Mouse (Mus musculus): ENCODE measurements at regions not wholly inside any gene's neighbourhood (a gene's known extent, or its start where the extent isn't known, plus 50 kb on each side); places are given as distances from the start of the nearest gene placed in this dataset.

GRCm38 (mm10) chr1:121116626-121117025, 215.8 kb downstream of the Insig2 start:
- no peak overlapping the region for H3K9ac ChIP-seq
- no peak overlapping the region for H3K4me2 ChIP-seq (replicated peaks)
- ATAC-seq (ENCODE audit: insufficient number of reproducible peaks, insufficient read depth, low FRiP score, low TSS enrichment) = no peak
- 0 out of 2 replicates have a peak, but pooled peaks cover 9% of the 10 kb centered on the region for H3K4me1 ChIP-seq
- no peaks in the 10 kb centered on the region for H3K9me3 ChIP-seq
- no peaks in the 10 kb centered on the region for H3K36me3 ChIP-seq
- 72% methylated on average over 5 of the region's 5 CpGs for WGBS
- H3K27ac ChIP-seq = no peak overlapping the region
- no peaks in the 10 kb centered on the region for H3K27me3 ChIP-seq
- no peak overlapping the region for H3K4me3 ChIP-seq

GRCm38 (mm10) chr1:121123436-121123835, 209.0 kb downstream of the Insig2 start:
- no peak overlapping the region for H3K4me3 ChIP-seq
- no peak for ATAC-seq (ENCODE audit: insufficient number of reproducible peaks, insufficient read depth, low FRiP score, low TSS enrichment)
- no peak overlapping the region for H3K9ac ChIP-seq
- H3K36me3 ChIP-seq = no peaks in the 10 kb centered on the region
- H3K9me3 ChIP-seq = no peaks in the 10 kb centered on the region
- no peaks in the 10 kb centered on the region for H3K27me3 ChIP-seq
- no peak overlapping the region for H3K27ac ChIP-seq
- H3K4me2 ChIP-seq (replicated peaks) = no peak overlapping the region
- H3K4me1 ChIP-seq = peaks cover 8% of the 10 kb centered on the region; the same call in 1 of the 2 replicates

- no peak for ATAC-seq (ENCODE audit: insufficient number of reproducible peaks, insufficient read depth, low FRiP score, low TSS enrichment)
- H3K36me3 ChIP-seq = no peaks in the 10 kb centered on the region
- H3K27me3 ChIP-seq = no peaks in the 10 kb centered on the region
- no peak overlapping the region for H3K4me2 ChIP-seq (replicated peaks)
- H3K4me1 ChIP-seq = no peaks in the 10 kb centered on the region
- 71% methylated on average over 4 of the region's 4 CpGs for WGBS
- no peaks in the 10 kb centered on the region for H3K9me3 ChIP-seq
- no peak overlapping the region for H3K9ac ChIP-seq
- no peak overlapping the region for H3K27ac ChIP-seq
- no peak overlapping the region for H3K4me3 ChIP-seq
Observed at GRCm38 (mm10) chr1:121136284-121136683, 196.1 kb downstream of the Insig2 start.

DNA sequence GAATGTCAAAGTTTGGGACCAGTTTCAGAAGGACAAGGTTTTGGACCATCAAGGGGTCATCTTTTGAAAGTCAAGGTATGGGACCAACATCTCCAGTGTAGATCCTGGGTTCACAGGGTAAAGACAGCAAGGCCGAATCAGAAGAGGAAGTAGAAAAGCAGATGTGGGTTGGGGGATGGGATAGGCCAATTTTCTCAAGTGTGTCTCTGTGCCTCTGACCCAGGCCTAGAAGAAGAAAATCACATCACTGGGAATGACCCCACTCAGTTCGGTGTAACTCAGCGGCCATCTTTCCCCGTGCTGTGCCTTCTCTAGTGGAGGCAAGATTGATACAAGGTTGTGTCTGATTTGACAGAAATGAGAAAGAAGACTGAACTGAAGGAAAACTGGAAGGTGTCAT, 195.5 kb downstream of the Insig2 start:
- whole genome bisulfite sequencing = 92% methylated on average over 4 of the region's 4 CpGs
- Histone ChIP-seq H3K9me3 (no peaks in the 10 kb centered on the region), H3K27me3 (no peaks in the 10 kb centered on the region), H3K4me1 (no peaks in the 10 kb centered on the region), H3K9ac (no peak overlapping the region), H3K36me3 (no peaks in the 10 kb centered on the region), H3K27ac (no peak overlapping the region), H3K4me3 (no peak overlapping the region), H3K4me2 (replicated peaks) (no peak overlapping the region)
- ATAC-seq (ENCODE audit: insufficient number of reproducible peaks, insufficient read depth, low FRiP score, low TSS enrichment) = no peak

GRCm38 (mm10) chr1:121144981-121145380, 187.4 kb downstream of the Insig2 start:
- 80% methylated on average over 1 of the region's 1 CpGs for WGBS
- Histone ChIP-seq H3K9ac (no peak overlapping the region), H3K4me3 (no peak overlapping the region), H3K9me3 (no peaks in the 10 kb centered on the region), H3K27ac (no peak overlapping the region), H3K4me1 (no peaks in the 10 kb centered on the region), H3K36me3 (no peaks in the 10 kb centered on the region), H3K27me3 (no peaks in the 10 kb centered on the region), H3K4me2 (replicated peaks) (no peak overlapping the region)
- ATAC-seq (ENCODE audit: insufficient number of reproducible peaks, insufficient read depth, low FRiP score, low TSS enrichment) = no peak

DNA sequence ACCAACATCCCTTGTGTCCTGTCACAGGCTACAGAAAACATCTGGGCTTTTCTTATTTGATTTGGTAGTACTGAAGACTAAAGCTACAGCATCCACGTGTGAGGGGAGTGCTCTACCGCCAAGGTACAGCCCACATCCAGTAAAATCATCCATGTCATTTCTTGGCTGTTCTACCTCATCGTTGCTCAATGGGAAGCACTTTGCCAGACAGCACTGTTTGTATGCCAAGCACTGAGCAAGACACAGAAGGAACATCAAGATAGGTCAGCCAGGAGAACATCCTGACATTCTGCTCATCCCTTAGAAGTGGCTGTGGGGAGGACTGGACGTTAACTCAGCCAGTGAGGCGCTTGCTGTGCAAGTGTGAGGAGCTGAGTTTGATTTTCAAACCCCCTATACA, 178.9 kb downstream of the Insig2 start:
- H3K27me3 ChIP-seq = no peaks in the 10 kb centered on the region
- H3K4me2 ChIP-seq (replicated peaks) = no peak overlapping the region
- 74% methylated on average over 5 of the region's 5 CpGs for WGBS
- H3K9ac ChIP-seq = no peak overlapping the region
- H3K27ac ChIP-seq = no peak overlapping the region
- ATAC-seq (ENCODE audit: insufficient number of reproducible peaks, insufficient read depth, low FRiP score, low TSS enrichment) = no peak
- H3K36me3 ChIP-seq = no peaks in the 10 kb centered on the region
- H3K4me1 ChIP-seq = no peaks in the 10 kb centered on the region
- no peak overlapping the region for H3K4me3 ChIP-seq
- H3K9me3 ChIP-seq = no peaks in the 10 kb centered on the region

GRCm38 (mm10) chr1:121154616-121155015, 177.8 kb downstream of the Insig2 start:
- 28% methylated on average over 8 of the region's 8 CpGs for WGBS
- no peaks in the 10 kb centered on the region for H3K27me3 ChIP-seq

DNA sequence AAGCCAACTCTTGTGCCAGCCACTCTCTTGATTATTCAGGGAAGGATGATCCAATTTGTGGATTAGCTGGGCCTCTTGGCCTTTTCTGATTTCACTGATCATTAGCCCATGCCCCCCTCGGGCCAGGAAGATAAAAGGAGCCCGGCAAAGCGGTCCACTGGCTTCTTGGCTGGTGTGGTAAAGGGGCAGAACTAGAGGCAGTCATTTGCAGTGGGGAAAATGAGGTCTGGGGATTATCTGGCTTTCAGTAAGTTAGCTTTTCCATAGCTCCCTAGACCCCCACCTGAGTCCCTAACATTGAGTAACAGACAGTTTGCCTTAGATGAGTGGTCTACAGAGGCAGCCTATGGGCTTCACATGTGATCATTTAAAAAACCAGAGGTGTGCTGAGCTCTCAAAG, 163.7 kb downstream of the Insig2 start:
- no peak overlapping the region for H3K27ac ChIP-seq
- WGBS = 25% methylated on average over 3 of the region's 3 CpGs
- ATAC-seq (ENCODE audit: insufficient number of reproducible peaks, insufficient read depth, low FRiP score, low TSS enrichment) = no peak
- no peak overlapping the region for H3K4me2 ChIP-seq (replicated peaks)
- no peaks in the 10 kb centered on the region for H3K9me3 ChIP-seq
- no peaks in the 10 kb centered on the region; the same call in 1 of the 2 replicates for H3K27me3 ChIP-seq
- no peaks in the 10 kb centered on the region for H3K36me3 ChIP-seq
- no peak overlapping the region for H3K9ac ChIP-seq
- H3K4me3 ChIP-seq = no peak overlapping the region
- H3K4me1 ChIP-seq = no peaks in the 10 kb centered on the region

More at GRCm38 (mm10) chr1:121154616-121155015, 177.8 kb downstream of the Insig2 start:
- no peak overlapping the region for H3K9ac ChIP-seq
- 0 out of 2 replicates have a peak overlapping the region, but pooled peaks have one; percentile 1 for H3K4me2 ChIP-seq (replicated peaks)
- H3K4me3 ChIP-seq = no peak overlapping the region
- H3K4me1 ChIP-seq = no peaks in the 10 kb centered on the region
- no peak for ATAC-seq (ENCODE audit: insufficient number of reproducible peaks, insufficient read depth, low FRiP score, low TSS enrichment)
- no peak overlapping the region for H3K27ac ChIP-seq
- H3K9me3 ChIP-seq = no peaks in the 10 kb centered on the region
- H3K36me3 ChIP-seq = no peaks in the 10 kb centered on the region

- no peak overlapping the region for H3K27ac ChIP-seq
- no peaks in the 10 kb centered on the region for H3K36me3 ChIP-seq
- 5% methylated on average over 3 of the region's 3 CpGs for WGBS
- no peak overlapping the region for H3K4me2 ChIP-seq (replicated peaks)
- H3K4me1 ChIP-seq = no peaks in the 10 kb centered on the region
- peaks cover 6% of the 10 kb centered on the region; the same call in 1 of the 2 replicates for H3K9me3 ChIP-seq
- H3K4me3 ChIP-seq = no peak overlapping the region
- no peak overlapping the region for H3K9ac ChIP-seq
- ATAC-seq (ENCODE audit: insufficient number of reproducible peaks, insufficient read depth, low FRiP score, low TSS enrichment) = no peak
- peaks cover 39% of the 10 kb centered on the region for H3K27me3 ChIP-seq
Observed at GRCm38 (mm10) chr1:121176541-121176940, 155.8 kb downstream of the Insig2 start.

- H3K4me1 ChIP-seq = no peaks in the 10 kb centered on the region
Observed at GRCm38 (mm10) chr1:121177136-121177907, 155.1 kb downstream of the Insig2 start.

DNA sequence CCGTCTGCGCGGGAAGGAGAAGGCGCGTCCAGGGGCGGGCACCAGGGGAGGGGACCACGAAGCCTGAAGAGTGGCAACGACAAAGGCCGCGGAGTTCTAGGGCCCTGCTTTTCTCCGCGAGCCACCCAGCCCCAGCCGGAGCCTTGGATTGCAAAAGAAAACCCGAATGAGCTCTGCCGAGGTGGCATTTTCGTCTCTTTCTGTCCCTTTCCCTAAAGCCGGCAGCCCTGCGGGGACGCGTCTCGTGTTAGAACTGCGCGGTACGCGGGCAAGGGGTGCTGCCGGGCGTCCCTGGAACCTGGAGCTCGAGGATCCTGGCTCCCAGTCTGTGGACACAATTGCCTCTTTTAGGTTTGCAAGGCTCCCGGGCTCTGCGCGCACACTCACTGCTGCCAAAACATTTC, 154.5 kb downstream of the Insig2 start:
- Histone ChIP-seq H3K27me3 (peaks cover 49% of the 10 kb centered on the region), H3K27ac (no peak overlapping the region), H3K4me1 (no peaks in the 10 kb centered on the region), H3K4me3 (peak overlapping the region; percentile 20), H3K9me3 (peaks cover 6% of the 10 kb centered on the region; the same call in 1 of the 2 replicates), H3K4me2 (replicated peaks) (peak overlapping the region; percentile 39), H3K9ac (no peak overlapping the region; the same call in 1 of the 2 replicates), H3K36me3 (no peaks in the 10 kb centered on the region)
- WGBS = under 1% methylated on average over 31 of the region's 31 CpGs
- no peak for ATAC-seq (ENCODE audit: insufficient number of reproducible peaks, insufficient read depth, low FRiP score, low TSS enrichment)

More at GRCm38 (mm10) chr1:121177136-121177907, 155.1 kb downstream of the Insig2 start:
- Histone ChIP-seq H3K4me2 (replicated peaks) (peak overlapping the region; percentile 39), H3K4me3 (no peak overlapping the region; the same call in 1 of the 2 replicates), H3K9me3 (peaks cover 6% of the 10 kb centered on the region; the same call in 1 of the 2 replicates), H3K9ac (no peak overlapping the region; the same call in 1 of the 2 replicates), H3K36me3 (no peaks in the 10 kb centered on the region), H3K27me3 (peaks cover 45% of the 10 kb centered on the region), H3K27ac (no peak overlapping the region)
- WGBS = 5% methylated on average over 22 of the region's 22 CpGs
- no peak for ATAC-seq (ENCODE audit: insufficient number of reproducible peaks, insufficient read depth, low FRiP score, low TSS enrichment)

- Histone ChIP-seq H3K4me2 (replicated peaks) (no peak overlapping the region), H3K27me3 (peaks cover 49% of the 10 kb centered on the region), H3K4me3 (no peak overlapping the region), H3K9me3 (peaks cover 6% of the 10 kb centered on the region; the same call in 1 of the 2 replicates), H3K36me3 (no peaks in the 10 kb centered on the region), H3K9ac (no peak overlapping the region), H3K4me1 (no peaks in the 10 kb centered on the region), H3K27ac (no peak overlapping the region)
- WGBS = 1% methylated on average over 17 of the region's 17 CpGs
- ATAC-seq (ENCODE audit: insufficient number of reproducible peaks, insufficient read depth, low FRiP score, low TSS enrichment) = no peak
Observed at GRCm38 (mm10) chr1:121178611-121179245, 153.7 kb downstream of the Insig2 start.

Measured in embryonic facial prominence, embryonic 12.5 days (tissue).